Mouse (Mus musculus) stomach, postnatal 0 days (tissue): ENCODE results near the gene Cenpp. TPM values are rescaled to one million over a fixed set of nuclear protein-coding genes. Genes with fewer than 3 reads are reported as not detected.

Source experiments
- ATAC-seq: fragments of 200-750 bp; cut with Nextera tagmentation; 2 replicates; pipeline ENCODE4 v1.8.0; 2017; ENCODE audit not compliant: low FRiP score, low TSS enrichment
- DNase-seq: peaks from one replicate; pipeline ENCODE4 v3.0.0-alpha.2; 2016; ENCODE audit warnings: low spot score
- H3K27ac ChIP-seq: fragments of 300-500 bp; sonication (generic); replicated peaks from 2 replicates; pipeline ENCODE4 v1.5.1; 2014; ENCODE audit warnings: mild to moderate bottlenecking, control low read depth
- H3K27me3 ChIP-seq: fragments of 300-500 bp; sonication (generic); 2 replicates; pipeline ENCODE4 v1.6.1; 2014; ENCODE audit warnings: low read length; ENCODE audit not compliant: control insufficient read depth, insufficient read depth
- H3K36me3 ChIP-seq: fragments of 300-500 bp; sonication (generic); 2 replicates; pipeline ENCODE4 v1.6.1; 2014; ENCODE audit warnings: low read length, mixed read lengths; ENCODE audit not compliant: control insufficient read depth, insufficient read depth
- H3K4me1 ChIP-seq: fragments of 300-500 bp; sonication (generic); replicated peaks from 2 replicates; pipeline ENCODE4 v1.6.1; 2014; ENCODE audit warnings: antibody characterized with exemption; ENCODE audit not compliant: control insufficient read depth, insufficient read depth
- H3K4me2 ChIP-seq: fragments of 300-500 bp; sonication (generic); replicated peaks from 2 replicates; pipeline ENCODE4 v1.6.1; 2014; ENCODE audit warnings: low read depth, mild to moderate bottlenecking, control low read depth, moderate library complexity
- H3K4me3 ChIP-seq: fragments of 300-500 bp; sonication (generic); 2 replicates; pipeline ENCODE4 v1.5.1; 2014; ENCODE audit warnings: low read depth, low read length, control low read depth
- H3K9ac ChIP-seq: fragments of 300-500 bp; sonication (generic); 2 replicates; pipeline ENCODE4 v1.6.1; 2014; ENCODE audit warnings: mild to moderate bottlenecking, low read length, control low read depth, mixed read lengths
- H3K9me3 ChIP-seq: fragments of 300-500 bp; sonication (generic); 2 replicates; pipeline ENCODE4 v1.6.1; 2016; ENCODE audit warnings: low read length; ENCODE audit not compliant: control insufficient read depth
- CTCF ChIP-seq: IDR thresholded peaks from 2 replicates; pipeline ENCODE4 v1.5.1; 2016; ENCODE audit warnings: antibody characterized with exemption, low read depth, mild to moderate bottlenecking, moderate library complexity
- EP300 ChIP-seq: optimal IDR thresholded peaks from 2 replicates; pipeline ENCODE3; 2016; ENCODE audit warnings: antibody characterized with exemption
- WGBS: fragments of 180-500 bp; shearing (Covaris S2); extraction: QIAGEN DNeasy Blood & Tissue Kit; methylation state at CpG from one replicate; pipeline ENCODE4 v1.1.7; 2014; 5-methylcytosine and 5-hydroxymethylcytosine counted together
- polyA plus RNA-seq: library from polyadenylated mRNA; unstranded; fragments of >200 nt; fragmentation: Nextera tagmentation; extraction: Ambion mirVana; gene quantifications from 2 replicates; pipeline ENCODE4 v1.2.1, GENCODE M21; 2015

Cenpp gene
- polyA plus RNA-seq, 1 experiment from 2014 or later = 12.6 TPM

DNA sequence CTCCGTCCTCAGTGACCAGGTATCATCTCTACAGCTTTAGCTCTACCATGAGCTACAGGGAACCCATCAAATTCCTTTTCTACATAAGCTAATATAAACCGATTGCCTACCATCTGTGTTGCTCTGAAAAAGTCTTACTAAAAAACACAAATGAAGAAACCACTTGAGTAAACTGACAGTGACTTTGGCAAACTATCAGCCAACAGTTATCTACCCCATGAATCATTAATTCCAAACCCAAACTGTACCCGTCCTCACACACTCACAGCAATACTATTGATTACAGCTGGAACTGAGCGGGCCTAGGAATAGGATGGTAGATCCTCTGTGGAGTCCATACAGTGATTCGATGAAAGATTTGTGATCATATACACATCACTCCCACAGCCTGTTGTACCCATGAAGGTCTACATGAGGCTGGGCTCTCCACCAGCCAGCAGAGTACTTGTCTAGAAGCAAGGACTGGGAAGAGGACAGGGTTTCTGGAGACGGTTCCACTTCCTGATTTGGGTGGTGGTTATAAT is 173.7 kb downstream of the Cenpp start:
- peak overlapping the region; percentile 81 for H3K27ac ChIP-seq
- H3K9ac ChIP-seq = no peak overlapping the region
- no peak overlapping the region for H3K4me3 ChIP-seq
- H3K27me3 ChIP-seq = no peaks in the 10 kb centered on the region
- no peak for ATAC-seq
- WGBS = 76% methylated on average over 6 of the region's 6 CpGs
- H3K36me3 ChIP-seq = no peaks in the 10 kb centered on the region
- H3K4me2 ChIP-seq = no peak overlapping the region
- no peak for DNase-seq
- H3K9me3 ChIP-seq = no peaks in the 10 kb centered on the region
- no peaks in the 10 kb centered on the region; the same call in 1 of the 2 replicates for H3K4me1 ChIP-seq
- TF ChIP-seq CTCF = no peak
- no peak for TF ChIP-seq EP300

DNA sequence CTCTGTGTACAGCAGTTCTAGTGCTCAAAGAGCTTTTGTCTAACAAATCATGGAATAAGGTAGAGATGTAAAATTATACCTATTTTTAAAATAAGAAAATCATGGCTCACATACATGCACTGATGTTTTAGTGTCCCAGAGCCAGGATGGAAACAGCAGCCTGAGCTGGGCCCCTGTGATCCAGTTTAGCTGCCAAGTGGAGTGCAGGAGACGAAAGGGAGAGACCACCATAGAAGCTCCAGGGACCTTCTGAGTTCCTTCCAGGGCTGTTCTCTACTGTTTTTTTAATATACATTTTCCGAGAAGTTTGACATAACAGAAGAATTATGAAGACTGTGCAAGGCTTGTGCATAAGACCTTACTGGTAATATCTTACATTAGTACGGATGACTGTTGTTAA is 174.7 kb downstream of the Cenpp start:
- WGBS = 49% methylated on average over 3 of the region's 3 CpGs
- H3K4me1 ChIP-seq = no peaks in the 10 kb centered on the region; the same call in 1 of the 2 replicates
- DNase-seq (no peak), ATAC-seq (no peak)
- H3K9me3 ChIP-seq = no peaks in the 10 kb centered on the region
- TF ChIP-seq EP300 (no peak), CTCF (no peak)
- no peak overlapping the region for H3K9ac ChIP-seq
- H3K27ac ChIP-seq = peak overlapping the region; percentile 36
- H3K36me3 ChIP-seq = no peaks in the 10 kb centered on the region
- no peak overlapping the region for H3K4me3 ChIP-seq
- no peak overlapping the region for H3K4me2 ChIP-seq
- H3K27me3 ChIP-seq = no peaks in the 10 kb centered on the region

GRCm38 (mm10) chr13:49472676-49473005 is 179.9 kb downstream of the Cenpp start:
- H3K27me3 ChIP-seq = no peaks in the 10 kb centered on the region
- H3K4me2 ChIP-seq = no peak overlapping the region
- H3K27ac ChIP-seq = peak overlapping the region; percentile 36; the same call in 1 of the 2 replicates
- no peak for TF ChIP-seq CTCF
- no peak for TF ChIP-seq EP300
- DNase-seq = no peak
- no peak for ATAC-seq
- no peak overlapping the region for H3K4me3 ChIP-seq
- no peak overlapping the region for H3K9ac ChIP-seq
- no peaks in the 10 kb centered on the region for H3K9me3 ChIP-seq
- 85% methylated on average over 6 of the region's 6 CpGs for WGBS
- H3K4me1 ChIP-seq = no peaks in the 10 kb centered on the region
- no peaks in the 10 kb centered on the region for H3K36me3 ChIP-seq

GRCm38 (mm10) chr13:49471981-49472675 is 180.5 kb downstream of the Cenpp start:
- no peak overlapping the region for H3K9ac ChIP-seq
- 36% methylated on average over 4 of the region's 4 CpGs for WGBS
- H3K27me3 ChIP-seq = no peaks in the 10 kb centered on the region
- H3K27ac ChIP-seq = no peak overlapping the region; the same call in 1 of the 2 replicates
- H3K36me3 ChIP-seq = no peaks in the 10 kb centered on the region
- H3K4me3 ChIP-seq = no peak overlapping the region
- no peaks in the 10 kb centered on the region for H3K4me1 ChIP-seq
- H3K9me3 ChIP-seq = no peaks in the 10 kb centered on the region
- no peak; the same call in 1 of the 2 replicates for ATAC-seq
- H3K4me2 ChIP-seq = no peak overlapping the region
- no peak for DNase-seq
- TF ChIP-seq CTCF (peak; percentile 27; the same call in 1 of the 2 replicates), EP300 (no peak)

- H3K27ac ChIP-seq = no peak overlapping the region
- DNase-seq (no peak), ATAC-seq (no peak)
- no peak overlapping the region for H3K4me3 ChIP-seq
- 52% methylated on average over 4 of the region's 4 CpGs for WGBS
- H3K9ac ChIP-seq = no peak overlapping the region
- H3K9me3 ChIP-seq = no peaks in the 10 kb centered on the region
- no peaks in the 10 kb centered on the region for H3K4me1 ChIP-seq
- no peaks in the 10 kb centered on the region for H3K36me3 ChIP-seq
- no peak for TF ChIP-seq CTCF
- no peak for TF ChIP-seq EP300
- no peaks in the 10 kb centered on the region for H3K27me3 ChIP-seq
- H3K4me2 ChIP-seq = no peak overlapping the region
These were observed 181.8 kb downstream of the Cenpp start for GRCm38 (mm10) chr13:49470806-49471205.

DNA sequence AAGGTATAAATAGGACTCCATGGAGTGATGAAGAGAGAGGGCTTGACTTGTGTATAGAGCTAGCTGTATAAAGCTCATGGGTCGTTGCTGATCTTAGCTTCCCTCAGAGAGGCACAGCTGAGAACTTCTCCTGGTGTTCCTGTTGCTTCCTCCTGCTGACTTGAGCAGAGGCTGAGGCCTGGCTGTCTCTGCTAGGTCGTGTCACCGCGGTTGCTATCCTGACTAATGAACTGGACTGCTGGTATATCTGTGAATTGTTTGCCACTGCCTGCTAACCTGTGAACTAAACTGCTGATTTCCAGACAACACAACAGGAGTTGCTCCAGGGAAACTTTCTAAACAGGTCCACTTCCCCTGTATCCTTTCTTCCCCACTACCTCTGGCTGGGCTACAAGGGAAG is 182.3 kb downstream of the Cenpp start:
- H3K4me2 ChIP-seq = no peak overlapping the region
- ATAC-seq (no peak), DNase-seq (no peak)
- H3K4me1 ChIP-seq = no peaks in the 10 kb centered on the region
- H3K9me3 ChIP-seq = no peaks in the 10 kb centered on the region
- no peak for TF ChIP-seq CTCF
- TF ChIP-seq EP300 = no peak
- H3K36me3 ChIP-seq = no peaks in the 10 kb centered on the region
- WGBS = 77% methylated on average over 4 of the region's 4 CpGs
- H3K4me3 ChIP-seq = no peak overlapping the region
- no peak overlapping the region for H3K27ac ChIP-seq
- no peak overlapping the region for H3K9ac ChIP-seq
- no peaks in the 10 kb centered on the region for H3K27me3 ChIP-seq
